Comparison of ENCODE assay signal across 8 mouse cellular contexts in genomic region chr19:22915868-22916642, GRCm38 (mm10).
DNase-seq lines count a peak whose midpoint lies in the region; ATAC-seq and TF ChIP-seq lines count a peak whose summit lies in the region.

No protein-coding gene starts in this region.

- TF ChIP-seq POLR2A in brain, embryonic 14.5 days (IDR thresholded peaks at IDR 0.05; ENCODE audit: borderline replicate concordance, extremely low read depth, insufficient read depth, insufficient read length, poor library complexity, severe bottlenecking) = no peak

- H3K9ac ChIP-seq in heart, embryonic 14.5 days (ENCODE audit: low read length) = peak overlapping the region; percentile 42; the same call in 1 of the 2 replicates
- no peak overlapping the region for H3K9ac ChIP-seq in liver, embryonic 11.5 days (ENCODE audit: low read depth, low read length)
- H3K9ac ChIP-seq in stomach, embryonic 15.5 days = no peak overlapping the region

- no peaks in the 10 kb centered on the region for H3K36me3 ChIP-seq in heart, embryonic 14.5 days (ENCODE audit: control insufficient read depth, insufficient read depth, low read length)
- H3K36me3 ChIP-seq in liver, embryonic 11.5 days (ENCODE audit: control insufficient read depth, insufficient read depth, low read length) = no peaks in the 10 kb centered on the region
- H3K36me3 ChIP-seq in stomach, embryonic 15.5 days = no peaks in the 10 kb centered on the region

- 17% methylated on average over 16 of the region's 16 CpGs for WGBS in heart, embryonic 14.5 days
- WGBS in liver, embryonic 11.5 days = 24% methylated on average over 16 of the region's 16 CpGs
- 17% methylated on average over 16 of the region's 16 CpGs for WGBS in stomach, embryonic 15.5 days

- ATAC-seq in heart, embryonic 14.5 days (ENCODE audit: insufficient number of reproducible peaks, insufficient read depth, low FRiP score, low read depth) = no peak
- peak; percentile 47; the same call in 1 of the 2 replicates for ATAC-seq in liver, embryonic 11.5 days (replicated peaks; ENCODE audit: low FRiP score)
- no peak for ATAC-seq in stomach, embryonic 15.5 days (ENCODE audit: insufficient read depth, low FRiP score, low read depth)

- DNase-seq in B cell, adult 2 months = peak; percentile 58 to 59
- peak; percentile 94 for DNase-seq in brain, embryonic 14.5 days (ENCODE audit: low read depth)
- DNase-seq in fibroblast of lung, adult 2 months (ENCODE audit: low read depth) = peak; percentile 80
- DNase-seq in kidney, postnatal 10 days = peak; percentile 92
- peak; percentile 51 for DNase-seq in liver, embryonic 11.5 days (ENCODE audit: low spot score)
- peak; percentile 32 to 44 for DNase-seq in natural killer cell, adult 2 months (ENCODE audit: low spot score in 2 of 2)

- peak overlapping the region; percentile 65 for H3K4me2 ChIP-seq in heart, embryonic 14.5 days (ENCODE audit: low read length)
- H3K4me2 ChIP-seq in liver, embryonic 11.5 days = peak overlapping the region; percentile 61
- H3K4me2 ChIP-seq in stomach, embryonic 15.5 days = peak overlapping the region; percentile 62

- peaks cover 9 to 15% of the 10 kb centered on the region in 2 experiments for H3K4me1 ChIP-seq in heart, embryonic 14.5 days (ENCODE audit: control insufficient read depth in 2 of 2, insufficient read depth in 2 of 2, low read length in 2 of 2)
- no peaks in the 10 kb centered on the region for H3K4me1 ChIP-seq in liver, embryonic 11.5 days (replicated peaks; ENCODE audit: control insufficient read depth, insufficient read depth, low read length)
- peaks cover 15% of the 10 kb centered on the region for H3K4me1 ChIP-seq in stomach, embryonic 15.5 days

- H3K27me3 ChIP-seq in heart, embryonic 14.5 days (ENCODE audit: control insufficient read depth, insufficient read depth, low read length) = no peaks in the 10 kb centered on the region
- no peaks in the 10 kb centered on the region; the same call in 1 of the 2 replicates for H3K27me3 ChIP-seq in liver, embryonic 11.5 days (replicated peaks; ENCODE audit: control insufficient read depth, insufficient read depth, low read length)
- H3K27me3 ChIP-seq in stomach, embryonic 15.5 days (replicated peaks) = no peaks in the 10 kb centered on the region

- TF ChIP-seq CTCF in brain, embryonic 14.5 days (IDR thresholded peaks at IDR 0.05; ENCODE audit: borderline replicate concordance, extremely low read depth, insufficient read depth, insufficient read length) = peak; percentile 91

- peak overlapping the region; percentile 31 to 52 for H3K4me3 ChIP-seq in heart, embryonic 14.5 days (ENCODE audit: control insufficient read depth in 1 of 2, insufficient read depth in 1 of 2, low read depth in 1 of 2, low read length in 2 of 2)
- peak overlapping the region; percentile 26; the same call in 1 of the 2 replicates for H3K4me3 ChIP-seq in liver, embryonic 11.5 days (ENCODE audit: low read depth, low read length)
- H3K4me3 ChIP-seq in stomach, embryonic 15.5 days (replicated peaks) = peak overlapping the region; percentile 31; the same call in 1 of the 2 replicates

- no peaks in the 10 kb centered on the region for H3K9me3 ChIP-seq in heart, embryonic 14.5 days (ENCODE audit: control insufficient read depth, low read length)
- H3K9me3 ChIP-seq in liver, embryonic 11.5 days (ENCODE audit: control insufficient read depth, low read length) = no peaks in the 10 kb centered on the region
- no peaks in the 10 kb centered on the region for H3K9me3 ChIP-seq in stomach, embryonic 15.5 days

- peak overlapping the region; percentile 77 to 83 for H3K27ac ChIP-seq in heart, embryonic 14.5 days (replicated peaks in 1 of 2; ENCODE audit: control insufficient read depth in 1 of 2, insufficient read depth in 1 of 2, low read depth in 2 of 2, low read length in 2 of 2)
- H3K27ac ChIP-seq in liver, embryonic 11.5 days (ENCODE audit: low read depth, low read length) = no peak overlapping the region
- H3K27ac ChIP-seq in stomach, embryonic 15.5 days = peak overlapping the region; percentile 88

Comparison
In these comparisons a context has a peak if more than half of its experiments do, and no peak if none do; other contexts are left out.
1. DNase-seq: peak in every context shown above with its lines; median percentile 94 in brain, embryonic 14.5 days; 92 in kidney, postnatal 10 days; 80 in fibroblast of lung, adult 2 months; 58 in B cell, adult 2 months; 51 in liver, embryonic 11.5 days; 38 in natural killer cell, adult 2 months.